Mouse (Mus musculus) hindbrain, embryonic 13.5 days (tissue): Measurements from ENCODE around the gene Arhgef12. TPM values are rescaled to one million over a fixed set of nuclear protein-coding genes. Genes with fewer than 3 reads are reported as not detected.
A peak's percentile ranks its signal among the peaks of the same experiment; 100 is the strongest.

Experiments
- ATAC-seq: fragments of 200-750 bp; cut with Nextera tagmentation; 2 replicates; pipeline ENCODE4 v1.8.0; 2017; ENCODE audit warnings: moderate TSS enrichment; ENCODE audit not compliant: low FRiP score
- H3K27ac ChIP-seq: fragments of 300-500 bp; sonication (generic); 2 replicates; pipeline ENCODE4 v1.5.1; 2015; ENCODE audit warnings: inconsistent platforms, mild to moderate bottlenecking, moderate library complexity
- H3K27me3 ChIP-seq: fragments of 300-500 bp; sonication (generic); 2 replicates; pipeline ENCODE4 v1.6.1; 2015; ENCODE audit warnings: mild to moderate bottlenecking, inconsistent platforms
- H3K36me3 ChIP-seq: fragments of 300-500 bp; sonication (generic); 2 replicates; pipeline ENCODE4 v1.6.1; 2015; ENCODE audit warnings: mild to moderate bottlenecking, inconsistent platforms
- H3K4me1 ChIP-seq: fragments of 300-500 bp; sonication (generic); replicated peaks from 2 replicates; pipeline ENCODE4 v1.6.1; 2015; ENCODE audit warnings: inconsistent platforms
- H3K4me2 ChIP-seq: fragments of 300-500 bp; sonication (generic); 2 replicates; pipeline ENCODE4 v1.6.1; 2015; ENCODE audit warnings: inconsistent platforms, mild to moderate bottlenecking, moderate library complexity
- H3K4me3 ChIP-seq: fragments of 300-500 bp; sonication (generic); 2 replicates; pipeline ENCODE4 v1.5.1; 2015; ENCODE audit warnings: mild to moderate bottlenecking, inconsistent platforms
- H3K9ac ChIP-seq: fragments of 300-500 bp; sonication (generic); 2 replicates; pipeline ENCODE4 v1.6.1; 2015; ENCODE audit warnings: mild to moderate bottlenecking, inconsistent platforms
- H3K9me3 ChIP-seq: fragments of 300-500 bp; sonication (generic); 2 replicates; pipeline ENCODE4 v1.6.1; 2016; ENCODE audit warnings: inconsistent platforms
- WGBS: fragments of 180-500 bp; shearing (Covaris S2); methylation state at CpG from one replicate; pipeline ENCODE4 v1.1.7; 2015; 5-methylcytosine and 5-hydroxymethylcytosine counted together
- polyA plus RNA-seq: library from polyadenylated mRNA; unstranded; fragments of >200 nt; fragmentation: Nextera tagmentation; extraction: Ambion mirVana; gene quantifications from 2 replicates; pipeline ENCODE4 v1.2.1, GENCODE M21; 2015

The Arhgef12 gene
- polyA plus RNA-seq, 1 experiment from 2014 or later = 19.8 TPM

DNA sequence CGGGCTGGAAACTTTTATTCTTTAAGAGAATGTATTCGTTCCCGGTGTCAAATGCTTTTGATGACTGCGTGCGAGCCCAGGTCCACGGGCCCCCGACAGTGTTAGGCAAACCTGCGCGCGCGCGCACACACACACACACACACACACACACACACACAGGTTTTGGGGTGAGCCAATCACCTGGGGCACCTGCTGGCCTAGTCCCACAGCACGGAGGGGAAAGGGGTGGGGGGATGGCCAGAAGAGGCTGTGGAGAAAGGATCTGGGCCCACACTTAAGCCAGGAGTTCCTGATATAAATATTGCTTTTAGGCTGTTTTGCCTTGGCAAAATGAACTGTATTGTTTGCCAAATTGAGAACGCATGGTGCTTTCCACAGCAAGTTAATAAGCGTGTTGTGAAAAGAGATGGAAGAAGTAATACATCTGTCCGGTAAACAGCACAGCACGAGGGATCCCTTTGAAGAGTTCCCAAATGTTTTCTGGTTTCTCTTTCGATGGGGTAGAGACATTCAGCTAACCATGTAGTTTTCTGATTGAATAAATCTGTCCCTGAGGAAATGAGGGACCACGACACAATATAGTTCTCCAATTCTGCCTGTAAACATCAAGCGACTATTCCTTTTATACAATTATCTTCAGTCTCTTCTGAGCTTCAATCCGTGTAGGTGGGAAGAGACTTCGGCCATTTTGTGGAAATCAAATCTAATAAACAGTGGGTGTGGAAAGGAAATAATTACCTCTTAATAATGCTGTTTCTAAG, 433 bp downstream of the Arhgef12 start:
- H3K9me3 ChIP-seq = no peaks in the 10 kb centered on the region
- peak overlapping the region; percentile 91 for H3K4me2 ChIP-seq
- H3K4me3 ChIP-seq = peak overlapping the region; percentile 89
- peaks cover 45% of the 10 kb centered on the region for H3K4me1 ChIP-seq
- H3K9ac ChIP-seq = peak overlapping the region; percentile 90
- H3K27me3 ChIP-seq = no peaks in the 10 kb centered on the region
- H3K27ac ChIP-seq = peak overlapping the region; percentile 89
- 24% methylated on average over 22 of the region's 22 CpGs for WGBS
- H3K36me3 ChIP-seq = peaks cover 16% of the 10 kb centered on the region
- peak; percentile 60 for ATAC-seq

DNA sequence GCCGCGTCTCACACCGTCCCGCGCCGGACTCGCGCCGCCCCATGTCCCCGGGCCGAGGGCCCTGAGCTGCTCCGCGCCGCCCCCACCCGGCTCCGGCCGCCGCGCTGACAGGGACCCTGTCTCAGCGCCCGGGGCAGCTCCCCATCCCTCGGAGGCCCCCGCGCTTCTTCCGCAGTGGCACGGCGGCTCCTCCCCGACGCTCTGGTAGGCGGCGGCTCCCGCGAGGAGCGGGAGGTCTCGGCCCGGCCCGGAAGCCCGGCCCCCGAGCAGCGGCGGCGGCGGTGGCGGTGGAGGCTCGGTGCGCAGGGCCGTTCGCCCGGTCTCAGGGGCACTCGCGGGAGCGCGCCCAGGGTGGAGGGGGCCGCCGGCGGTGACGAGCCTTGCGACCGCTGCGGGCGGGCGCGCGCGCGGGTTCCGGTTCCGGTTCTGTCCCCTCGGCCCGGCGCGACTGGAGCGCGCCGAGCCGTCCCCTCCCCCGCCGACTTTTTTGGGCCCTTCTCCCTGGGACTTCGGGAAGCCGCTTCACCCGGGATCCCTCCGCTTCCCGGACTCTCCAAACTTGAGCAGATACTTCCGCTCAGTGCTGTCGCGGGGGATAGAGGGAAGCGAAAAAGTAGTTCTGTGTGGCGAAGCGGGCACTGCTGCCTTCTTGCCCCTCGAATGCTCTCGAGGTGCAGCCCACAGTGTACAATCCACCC, 1.2 kb downstream of the Arhgef12 start:
- H3K27ac ChIP-seq = peak overlapping the region; percentile 89
- H3K4me2 ChIP-seq = peak overlapping the region; percentile 91
- WGBS = under 1% methylated on average over 43 of the region's 91 CpGs
- ATAC-seq = peak; percentile 83
- peak overlapping the region; percentile 89 for H3K4me3 ChIP-seq
- H3K9ac ChIP-seq = peak overlapping the region; percentile 90
- peaks cover 47% of the 10 kb centered on the region for H3K4me1 ChIP-seq
- H3K36me3 ChIP-seq = peaks cover 8% of the 10 kb centered on the region
- H3K9me3 ChIP-seq = no peaks in the 10 kb centered on the region
- H3K27me3 ChIP-seq = no peaks in the 10 kb centered on the region

DNA sequence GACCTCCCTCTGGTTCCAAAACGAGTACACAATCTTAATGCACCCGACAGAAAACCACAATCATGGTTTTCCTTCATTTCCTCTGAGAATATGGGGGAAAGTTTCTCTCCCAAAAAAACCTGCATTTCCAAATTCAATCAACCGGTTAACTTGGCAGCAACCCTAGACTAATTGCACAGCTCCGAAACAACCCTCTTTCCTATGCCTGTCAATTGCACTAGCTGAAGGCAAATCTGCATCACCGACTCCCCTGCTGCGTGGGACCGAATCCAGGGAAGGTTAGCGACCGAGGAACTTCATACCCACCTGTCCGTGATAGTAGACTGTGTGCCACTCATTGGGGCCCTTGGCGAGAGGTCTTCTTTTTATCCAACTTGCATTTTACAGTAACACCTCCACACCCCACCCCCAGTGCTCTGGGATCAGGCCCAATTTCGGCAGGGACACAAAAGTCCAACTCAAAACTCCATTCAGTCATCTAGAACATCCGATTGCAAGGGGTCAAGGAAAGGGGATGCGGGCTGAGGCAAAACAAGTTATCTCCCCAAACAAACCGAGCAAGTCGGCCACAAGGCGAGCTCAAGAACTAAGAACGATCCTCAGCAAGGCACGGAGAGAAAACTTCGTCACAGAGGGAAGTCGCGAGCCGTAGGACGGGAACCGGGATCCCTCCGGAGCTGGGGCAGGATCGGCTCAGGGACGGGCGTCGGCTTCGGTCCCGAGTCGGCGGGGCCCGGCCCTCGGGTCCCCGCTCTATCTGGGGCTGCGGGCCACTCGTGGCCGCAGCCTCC, 2.0 kb downstream of the Arhgef12 start:
- under 1% methylated on average over 40 of the region's 40 CpGs for WGBS
- peak overlapping the region; percentile 90 for H3K9ac ChIP-seq
- H3K9me3 ChIP-seq = no peaks in the 10 kb centered on the region
- peaks cover under 1% of the 10 kb centered on the region for H3K36me3 ChIP-seq
- peaks cover 48% of the 10 kb centered on the region for H3K4me1 ChIP-seq
- H3K4me3 ChIP-seq = peak overlapping the region; percentile 89
- 0 out of 2 replicates have a peak, but pooled peaks have one; percentile 36 for ATAC-seq
- no peaks in the 10 kb centered on the region for H3K27me3 ChIP-seq
- H3K27ac ChIP-seq = peak overlapping the region; percentile 89
- peak overlapping the region; percentile 91 for H3K4me2 ChIP-seq

DNA sequence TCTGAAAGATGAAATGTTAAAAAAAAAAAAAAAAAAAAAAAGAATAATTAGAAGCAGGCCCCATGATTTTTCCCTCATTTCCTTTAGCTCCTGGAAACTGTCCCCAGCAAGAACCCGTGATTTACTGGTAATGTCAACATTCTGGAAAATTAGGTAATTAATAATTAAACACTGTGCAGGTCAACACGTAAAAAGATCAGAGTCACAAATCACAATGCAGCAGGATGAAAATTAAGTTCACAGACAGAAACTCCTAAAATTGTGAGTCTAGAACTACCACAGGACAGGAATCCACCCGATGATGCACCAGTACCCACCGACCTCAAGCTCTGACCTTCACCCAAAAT, 2.5 kb downstream of the Arhgef12 start:
- Histone ChIP-seq H3K27ac (no peak overlapping the region), H3K9me3 (no peaks in the 10 kb centered on the region), H3K9ac (peak overlapping the region; percentile 90), H3K27me3 (no peaks in the 10 kb centered on the region), H3K4me3 (peak overlapping the region; percentile 89), H3K4me2 (peak overlapping the region; percentile 91), H3K36me3 (no peaks in the 10 kb centered on the region), H3K4me1 (peaks cover 48% of the 10 kb centered on the region)
- ATAC-seq = no peak
- 4% methylated on average over 4 of the region's 4 CpGs for WGBS

DNA sequence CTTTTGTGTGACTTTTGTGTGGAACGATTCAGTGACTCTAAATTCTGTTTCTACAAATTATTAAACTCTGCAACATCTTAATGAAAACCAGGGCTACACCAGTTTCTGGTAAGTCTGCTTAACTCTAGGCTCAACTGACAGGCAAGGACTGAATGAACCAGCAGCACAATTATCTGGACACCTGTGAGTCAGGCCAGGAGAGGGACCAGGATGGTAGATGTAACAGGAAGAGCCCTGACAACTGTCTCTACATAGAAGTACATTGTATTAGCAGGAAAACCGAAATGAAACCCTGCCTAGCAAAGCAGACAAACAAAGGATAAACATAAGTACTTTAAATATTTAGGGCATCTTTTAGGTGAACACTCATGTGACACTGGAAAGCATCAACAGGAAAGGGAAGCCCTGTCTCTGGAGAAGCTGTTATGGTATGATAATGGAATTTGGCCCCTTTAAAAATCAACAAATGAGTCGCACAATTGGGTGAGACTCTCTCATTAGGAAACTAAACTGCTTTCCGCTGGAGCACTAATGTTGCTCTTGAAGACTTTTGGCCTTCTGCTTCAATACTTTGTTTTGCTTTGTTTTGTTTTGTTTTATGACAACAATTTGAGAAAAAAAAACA, 3.3 kb downstream of the Arhgef12 start:
- Histone ChIP-seq H3K4me2 (peak overlapping the region; percentile 91), H3K27me3 (no peaks in the 10 kb centered on the region), H3K4me3 (peak overlapping the region; percentile 89), H3K9me3 (no peaks in the 10 kb centered on the region), H3K9ac (peak overlapping the region; percentile 60), H3K4me1 (peaks cover 48% of the 10 kb centered on the region), H3K27ac (no peak overlapping the region), H3K36me3 (no peaks in the 10 kb centered on the region)
- 30% methylated on average over 4 of the region's 4 CpGs for WGBS
- no peak for ATAC-seq

DNA sequence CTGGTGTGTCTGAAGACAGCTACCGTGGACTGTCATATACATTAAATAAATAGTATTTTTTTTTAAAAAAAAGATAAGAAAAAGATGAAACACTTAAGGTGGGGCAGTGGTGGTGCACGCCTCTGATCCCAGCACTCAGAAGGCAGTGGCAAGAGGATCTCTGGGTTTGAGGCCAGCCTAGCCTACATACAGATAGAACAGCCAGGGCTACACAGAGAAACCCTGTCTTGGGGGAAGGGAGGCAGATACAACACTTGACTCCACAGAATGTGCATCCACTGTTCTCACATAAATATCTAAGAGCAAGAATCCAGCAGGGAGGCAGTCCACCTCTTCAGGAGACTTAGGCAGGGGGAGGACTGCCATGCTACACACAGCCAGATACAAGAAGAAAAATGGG, 4.1 kb downstream of the Arhgef12 start:
- H3K27me3 ChIP-seq = no peaks in the 10 kb centered on the region
- peak overlapping the region; percentile 91 for H3K4me2 ChIP-seq
- H3K9me3 ChIP-seq = no peaks in the 10 kb centered on the region
- H3K27ac ChIP-seq = no peak overlapping the region
- 91% methylated on average over 2 of the region's 2 CpGs for WGBS
- H3K9ac ChIP-seq = peak overlapping the region; percentile 58; the same call in 1 of the 2 replicates
- H3K36me3 ChIP-seq = no peaks in the 10 kb centered on the region
- ATAC-seq = no peak
- H3K4me1 ChIP-seq = peaks cover 48% of the 10 kb centered on the region
- H3K4me3 ChIP-seq = peak overlapping the region; percentile 14; the same call in 1 of the 2 replicates

DNA sequence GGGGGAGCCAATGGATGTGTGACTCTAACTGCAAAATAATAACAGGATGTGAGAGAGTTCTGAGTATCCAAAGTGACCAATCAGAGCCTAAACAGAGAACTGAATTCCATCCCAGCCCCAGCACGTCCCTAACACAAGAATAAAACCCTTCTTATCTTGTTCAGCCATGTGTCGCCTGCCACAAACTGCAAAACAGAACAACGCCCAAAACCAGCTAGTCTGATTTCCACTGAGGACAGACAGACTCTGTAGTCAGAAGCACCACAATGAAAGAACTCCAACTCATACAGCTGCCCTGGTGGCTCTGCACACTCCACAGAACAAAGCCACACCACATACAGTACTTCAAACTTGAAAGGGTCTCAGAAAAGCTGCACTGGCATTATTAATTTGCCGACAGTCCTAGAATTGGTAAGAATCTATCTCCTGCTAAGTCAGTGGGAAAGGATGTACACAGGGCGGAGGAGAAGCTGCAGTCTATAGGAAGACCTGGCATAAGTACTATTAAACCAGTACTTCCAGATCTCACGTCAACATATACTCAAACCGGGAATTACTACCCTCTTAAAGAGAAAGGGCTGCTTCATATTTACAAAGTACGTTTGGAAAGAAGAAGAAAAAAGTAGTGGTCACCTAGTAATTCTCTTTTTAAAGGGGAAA, 5.0 kb downstream of the Arhgef12 start:
- peak overlapping the region; percentile 91 for H3K4me2 ChIP-seq
- peaks cover 51% of the 10 kb centered on the region for H3K4me1 ChIP-seq

DNA sequence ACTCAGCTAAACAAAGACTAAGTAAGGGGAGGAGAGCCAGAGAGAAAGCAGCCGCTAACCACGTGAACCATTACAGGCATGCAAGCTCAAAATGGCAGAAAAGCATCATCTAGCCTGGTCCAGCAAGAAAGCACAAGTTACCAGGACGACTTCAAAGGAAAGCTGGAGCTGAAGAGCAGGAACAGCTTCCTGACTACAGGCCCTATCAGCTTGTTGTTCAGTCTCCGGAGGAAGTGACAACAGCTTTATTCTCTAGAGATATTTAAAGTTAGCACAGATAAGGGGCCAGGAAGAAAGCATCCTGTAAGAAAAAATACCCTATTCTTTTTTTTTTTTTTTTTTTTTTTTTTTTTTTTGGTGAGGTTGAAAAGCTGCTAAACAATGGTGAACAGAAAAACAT, 8.1 kb downstream of the Arhgef12 start:
- Histone ChIP-seq H3K4me3 (no peak overlapping the region), H3K27ac (no peak overlapping the region), H3K4me1 (peaks cover 35% of the 10 kb centered on the region), H3K4me2 (no peak overlapping the region), H3K27me3 (no peaks in the 10 kb centered on the region), H3K36me3 (no peaks in the 10 kb centered on the region), H3K9ac (no peak overlapping the region), H3K9me3 (no peaks in the 10 kb centered on the region)
- 58% methylated on average over 4 of the region's 4 CpGs for WGBS
- ATAC-seq = no peak

More for the DNA sequence above, 5.0 kb downstream of the Arhgef12 start:
- H3K36me3 ChIP-seq = no peaks in the 10 kb centered on the region
- no peak overlapping the region for H3K4me3 ChIP-seq
- no peaks in the 10 kb centered on the region for H3K9me3 ChIP-seq
- WGBS = 76% methylated on average over 8 of the region's 8 CpGs
- H3K9ac ChIP-seq = no peak overlapping the region
- H3K27me3 ChIP-seq = no peaks in the 10 kb centered on the region
- ATAC-seq = no peak
- H3K27ac ChIP-seq = no peak overlapping the region

DNA sequence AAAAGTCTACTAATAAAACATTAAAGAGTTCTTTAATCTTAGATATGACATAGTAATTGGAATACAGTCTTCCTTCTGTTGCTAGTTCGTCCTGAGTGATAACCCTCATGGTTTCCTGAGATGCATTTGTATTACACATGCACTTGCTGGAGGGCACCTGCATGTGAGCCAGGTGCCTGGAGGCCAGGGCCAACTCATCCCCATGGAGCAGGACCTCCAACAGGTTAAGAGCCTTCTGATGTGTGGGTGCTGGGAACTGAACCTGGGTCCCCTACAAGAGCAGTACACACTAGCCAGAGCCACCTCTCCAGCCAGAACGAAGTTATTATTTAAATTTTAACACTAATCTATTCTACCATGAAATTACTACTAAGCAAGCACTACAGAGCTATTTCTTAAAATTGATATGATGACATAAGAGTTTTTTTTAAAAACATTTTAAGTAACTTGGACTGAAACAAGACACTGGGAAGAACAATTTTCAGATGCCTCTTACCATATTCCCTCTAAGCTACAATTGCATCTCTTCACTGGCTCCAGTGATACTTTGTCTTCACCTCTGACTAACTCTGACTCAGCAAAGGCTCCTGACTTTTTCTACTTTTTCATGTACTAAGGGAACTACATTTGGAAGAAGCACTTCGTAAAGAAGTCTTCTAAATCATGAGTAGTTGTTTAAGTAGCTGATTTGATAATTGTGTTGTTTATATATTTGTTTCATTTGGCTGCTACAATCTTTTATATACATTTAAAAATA, 9.1 kb downstream of the Arhgef12 start:
- Histone ChIP-seq H3K27ac (no peak overlapping the region), H3K9ac (no peak overlapping the region), H3K27me3 (no peaks in the 10 kb centered on the region), H3K4me2 (no peak overlapping the region), H3K36me3 (no peaks in the 10 kb centered on the region), H3K4me3 (no peak overlapping the region), H3K9me3 (no peaks in the 10 kb centered on the region), H3K4me1 (peaks cover 26% of the 10 kb centered on the region)
- 96% methylated on average over 3 of the region's 3 CpGs for WGBS
- ATAC-seq = no peak

DNA sequence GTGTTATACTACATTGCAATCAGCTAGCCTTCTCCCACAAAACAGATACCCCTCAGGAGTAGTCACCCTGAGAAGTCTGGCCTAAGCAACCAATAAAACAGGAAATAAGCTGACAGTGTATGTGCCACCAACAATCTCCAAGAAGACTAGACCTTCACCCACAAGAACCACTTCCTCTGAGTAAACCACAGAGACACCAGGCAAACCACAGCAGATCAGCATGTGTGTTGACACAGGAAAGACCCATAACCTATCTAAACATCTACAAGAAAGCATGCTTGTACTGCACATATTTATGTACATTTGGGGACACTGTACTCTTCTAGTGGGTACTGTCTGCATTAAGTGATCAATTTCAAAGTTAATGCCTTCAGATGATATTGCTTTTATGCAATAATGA, 10.7 kb downstream of the Arhgef12 start:
- peaks cover 14% of the 10 kb centered on the region for H3K4me1 ChIP-seq
- no peak overlapping the region for H3K4me2 ChIP-seq
- no peaks in the 10 kb centered on the region for H3K36me3 ChIP-seq
- no peak overlapping the region for H3K4me3 ChIP-seq
- H3K9ac ChIP-seq = no peak overlapping the region
- ATAC-seq = no peak
- no peak overlapping the region for H3K27ac ChIP-seq
- no peaks in the 10 kb centered on the region for H3K27me3 ChIP-seq
- H3K9me3 ChIP-seq = no peaks in the 10 kb centered on the region

DNA sequence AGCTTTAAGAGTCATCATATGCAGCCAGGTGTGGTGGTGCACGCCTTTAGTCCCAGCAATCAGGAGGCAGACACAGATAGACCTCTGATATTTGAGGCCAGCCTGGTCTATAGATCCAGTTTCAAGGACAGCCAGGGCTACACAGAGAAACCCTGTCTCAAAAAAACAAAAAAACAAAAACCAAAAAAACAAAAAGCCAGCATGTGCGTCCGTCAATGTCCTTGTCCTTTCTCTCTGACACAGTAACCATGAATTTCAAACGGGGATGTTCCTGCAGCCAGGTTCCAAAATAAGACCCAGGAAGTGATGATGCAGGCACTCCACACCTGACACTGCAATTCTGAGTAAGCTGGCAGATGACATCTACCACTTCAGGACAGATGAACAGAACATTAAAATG, 12.2 kb downstream of the Arhgef12 start:
- Histone ChIP-seq H3K9me3 (no peaks in the 10 kb centered on the region), H3K36me3 (no peaks in the 10 kb centered on the region), H3K27ac (no peak overlapping the region), H3K4me2 (no peak overlapping the region), H3K9ac (no peak overlapping the region), H3K4me3 (no peak overlapping the region), H3K27me3 (no peaks in the 10 kb centered on the region), H3K4me1 (peaks cover 11% of the 10 kb centered on the region)
- ATAC-seq = no peak
- WGBS = 86% methylated on average over 4 of the region's 4 CpGs
